Mouse (Mus musculus): ENCODE data around the gene Ccnf. TPM values are rescaled to one million over a fixed set of nuclear protein-coding genes. Genes with fewer than 3 reads are reported as not detected.

Ccnf gene
- 12.6 and 17.9 TPM in 2 replicates for polyA plus RNA-seq (2012)

GRCm38 (mm10) chr17:24251320-24252069 is at the start of gene Ccnf:
Gene Ccnf, minus strand, starts transcription at chr17:24251484.

DNA sequence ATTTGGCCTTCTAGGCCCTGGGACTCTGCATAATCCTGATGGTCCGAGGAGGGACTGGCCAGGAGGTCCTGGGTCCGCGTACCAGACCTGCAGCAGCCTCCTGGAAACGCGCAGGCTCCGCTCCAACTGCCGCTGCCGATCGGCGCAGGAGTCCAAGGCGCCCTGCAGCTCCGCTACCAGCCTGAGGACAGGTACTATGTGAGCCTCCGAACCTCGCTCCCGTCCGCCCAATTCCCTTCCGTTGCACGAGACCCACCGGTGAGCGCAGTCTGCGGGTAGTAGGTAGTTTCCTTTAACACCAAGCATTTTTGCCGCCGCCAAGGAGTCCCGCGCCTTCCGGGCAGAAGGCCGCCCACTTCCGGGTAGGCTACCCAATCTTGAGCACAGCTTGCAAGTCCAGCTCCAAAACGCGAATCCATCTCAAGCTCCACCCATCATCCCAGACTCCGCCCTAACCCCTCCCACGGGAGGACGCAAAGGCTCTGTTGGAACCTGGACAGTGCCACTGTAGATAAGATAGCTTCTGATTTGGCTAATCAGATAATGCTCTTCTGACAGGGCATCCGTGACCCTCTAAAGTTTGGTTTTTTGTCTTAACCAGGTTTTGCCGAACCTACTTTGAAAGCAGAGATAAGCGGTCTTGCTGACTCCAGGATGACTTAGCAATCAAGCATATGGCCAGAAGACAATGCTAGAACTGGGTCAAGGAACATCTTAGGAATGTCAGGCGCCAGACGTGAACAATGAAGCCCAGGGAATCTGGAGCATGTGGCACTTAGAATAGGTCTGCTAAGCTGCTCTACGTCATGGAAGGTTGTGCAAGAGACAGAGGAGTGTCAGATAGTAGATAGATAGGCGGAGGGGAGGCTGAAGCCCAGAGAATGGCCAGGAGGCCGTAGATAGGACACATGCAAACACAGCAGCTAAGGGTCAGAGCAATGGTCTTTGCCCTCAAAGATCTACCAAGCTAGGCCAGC is 30.6 kb downstream of the Ccnf start, which contains the start of gene Tedc2:
Gene Tedc2 (minus strand): TSS at position 417 of the 977 bp plus-strand sequence.

GRCm38 (mm10) chr17:24209043-24209915 is 42.0 kb downstream of the Ccnf start, which contains the start of gene Ntn3:
Gene Ntn3, minus strand, starts transcription at chr17:24209531.

DNA sequence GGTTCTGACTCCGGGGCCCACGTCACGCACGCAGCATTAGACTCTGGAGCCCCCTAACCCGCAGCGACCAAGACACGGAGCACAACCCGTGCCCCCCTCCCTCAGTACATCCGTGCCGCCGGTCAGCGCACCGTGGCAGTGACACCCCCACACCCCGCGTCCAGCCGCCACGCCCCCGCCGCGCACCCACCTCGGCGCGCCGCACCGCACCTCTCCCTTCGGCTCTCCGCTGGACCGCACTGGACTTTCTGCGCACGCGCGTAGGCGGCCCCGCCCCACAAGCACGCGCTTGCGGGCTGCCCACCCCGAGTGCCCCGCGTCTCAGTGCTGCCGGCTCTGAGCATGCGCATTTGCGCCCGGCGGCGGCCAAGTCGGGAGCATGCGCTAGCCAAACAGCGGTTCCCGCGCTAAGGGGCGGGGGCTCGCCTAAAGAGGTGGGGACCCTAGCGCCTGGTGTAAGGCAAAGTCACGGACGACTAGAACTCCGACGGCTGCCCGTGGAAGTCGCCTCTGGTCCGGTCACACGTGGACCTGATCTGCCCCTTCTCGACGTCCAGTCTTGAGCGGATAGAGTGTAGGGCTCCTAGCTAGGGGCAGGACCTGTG is 45.9 kb downstream of the Ccnf start, which contains the start of gene Tbc1d24:
Gene Tbc1d24 (minus strand): TSS at position 279 of the 605 bp plus-strand sequence.

Other genes with a start within 250 kb of the Ccnf start
- gene Prss27, start 213.3 kb downstream of the Ccnf start, polyA plus RNA-seq (2012): not detected in 2 replicates
- gene Kctd5, start 178.0 kb downstream of the Ccnf start, polyA plus RNA-seq (2012): 11.5 and 14.5 TPM in 2 replicates
- gene Pdpk1, start 100.6 kb downstream of the Ccnf start, polyA plus RNA-seq (2012): 31.7 and 42.0 TPM in 2 replicates
- 177 and 199 TPM in 2 replicates for gene Amdhd2, start 87.7 kb downstream of the Ccnf start, polyA plus RNA-seq (2012)
- 505 and 717 TPM in 2 replicates for gene Atp6v0c, start 81.8 kb downstream of the Ccnf start, polyA plus RNA-seq (2012)
- 1.9 and 4.0 TPM in 2 replicates for gene Tbc1d24, start 45.9 kb downstream of the Ccnf start, polyA plus RNA-seq (2012)
- gene Ntn3, start 42.0 kb downstream of the Ccnf start, polyA plus RNA-seq (2012): 0.39 and 0.79 TPM in 2 replicates
- gene Tedc2, start 30.6 kb downstream of the Ccnf start, polyA plus RNA-seq (2012): 19.0 and 19.6 TPM in 2 replicates
- not detected in 2 replicates for gene Abca17, start 99.6 kb upstream of the Ccnf start, polyA plus RNA-seq (2012)
- gene Abca3, start 100.5 kb upstream of the Ccnf start, polyA plus RNA-seq (2012): 17.2 and 20.4 TPM in 2 replicates
- gene Rnps1, start 163.1 kb upstream of the Ccnf start, polyA plus RNA-seq (2012): 380 and 417 TPM in 2 replicates
- 60.8 and 65.3 TPM in 2 replicates for gene Eci1, start 175.2 kb upstream of the Ccnf start, polyA plus RNA-seq (2012)
- 0.14 and 0.30 TPM in 2 replicates for gene Dnase1l2, start 191.6 kb upstream of the Ccnf start, polyA plus RNA-seq (2012)
- gene E4f1, start 218.8 kb upstream of the Ccnf start, polyA plus RNA-seq (2012): 22.1 and 25.5 TPM in 2 replicates
- gene Pgp, start 218.9 kb upstream of the Ccnf start, polyA plus RNA-seq (2012): 40.9 and 49.4 TPM in 2 replicates
- gene Bricd5, start 222.4 kb upstream of the Ccnf start, polyA plus RNA-seq (2012): 0.47 TPM in 1 of 2 replicates, not detected in the other
- gene Mlst8, start 227.6 kb upstream of the Ccnf start, polyA plus RNA-seq (2012): 11.5 and 13.6 TPM in 2 replicates
- 0.09 TPM in 2 replicates for gene Caskin1, start 237.1 kb upstream of the Ccnf start, polyA plus RNA-seq (2012)

Measured in megakaryocyte-erythroid progenitor cell, adult 5 weeks (primary cell).